Mouse (Mus musculus) liver, embryonic 14.5 days (tissue): ENCODE measurements around the gene Dlx5.

Source experiments
- CTCF ChIP-seq: IDR thresholded peaks from 2 replicates; pipeline ENCODE4 v1.5.1; 2016; ENCODE audit warnings: antibody characterized with exemption, low read depth, control low read depth
- EP300 ChIP-seq: IDR thresholded peaks from 2 replicates; pipeline ENCODE4 v1.6.1; 2016; ENCODE audit warnings: antibody characterized with exemption, low read depth

DNA sequence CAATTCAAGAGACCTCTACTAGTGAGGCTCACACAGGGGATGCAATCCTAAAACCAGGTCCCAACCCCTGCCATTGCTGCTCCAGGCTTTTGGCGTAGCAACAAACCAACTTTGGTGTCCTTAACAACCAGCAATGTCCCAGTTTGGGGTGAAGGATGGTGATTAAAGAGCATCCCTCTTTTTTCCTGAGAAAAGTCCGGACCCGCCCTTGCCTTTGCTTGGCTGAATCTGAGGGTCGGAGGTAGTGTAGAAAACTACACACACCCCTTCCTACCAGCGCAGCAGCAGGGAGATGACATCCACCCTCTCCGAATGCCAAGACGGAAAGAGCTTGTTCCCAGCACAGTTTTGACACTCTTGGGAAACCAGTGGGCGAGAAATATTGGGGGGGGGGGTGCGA is 6.2 kb downstream of the Dlx5 start:
- TF ChIP-seq CTCF, result no peak
- TF ChIP-seq EP300, result no peak
